Mouse (Mus musculus): ENCODE results near the gene Trim47.
A peak's percentile ranks its signal among the peaks of the same experiment; 100 is the strongest.

Gene Trim47

DNA sequence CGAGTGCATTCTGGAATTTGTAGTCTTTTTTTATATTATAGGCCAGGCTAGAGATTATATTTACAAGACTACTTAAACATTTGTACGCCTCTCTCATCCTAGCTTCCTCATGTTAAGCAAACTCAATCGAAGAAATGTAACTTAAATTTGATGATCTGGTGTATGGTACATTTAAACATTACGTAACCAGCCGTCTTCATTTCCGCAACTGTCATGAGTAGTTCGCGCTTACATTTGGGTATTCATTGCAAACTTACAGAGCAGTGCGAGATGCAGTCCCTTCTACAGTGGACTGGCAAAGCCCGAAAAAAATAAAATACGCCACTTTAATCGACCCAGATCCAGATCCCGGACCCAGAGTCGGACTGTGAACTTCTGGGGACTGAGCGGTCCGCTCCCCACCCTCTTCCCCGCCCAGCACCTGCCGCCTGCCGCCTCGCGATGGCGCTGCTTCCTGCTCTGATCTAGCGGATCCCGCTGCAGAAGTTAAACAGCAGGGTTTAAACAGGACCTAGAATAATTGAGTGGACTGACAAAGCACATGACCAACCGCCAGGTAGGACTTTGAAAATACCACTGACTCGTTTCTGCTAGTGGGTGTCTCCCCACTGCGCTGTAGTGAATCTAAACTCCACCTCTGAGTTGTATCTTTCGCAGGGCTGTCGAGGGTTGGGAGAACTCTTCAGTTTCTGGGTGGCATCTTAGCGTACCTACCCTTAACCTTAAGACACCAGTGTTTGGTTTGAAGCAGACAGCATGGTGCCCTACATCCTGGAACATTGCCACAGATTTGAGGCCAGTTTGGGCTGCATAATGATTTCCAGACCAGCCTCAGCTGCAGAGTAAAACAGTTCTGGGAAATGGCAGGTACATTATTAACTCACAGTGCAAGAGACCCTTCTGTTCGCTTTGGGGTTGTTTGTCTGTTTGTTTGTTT, 39.5 kb downstream of the Trim47 start:
- DNase-seq (ENCODE audit: low read depth), result peak; percentile 93

DNA sequence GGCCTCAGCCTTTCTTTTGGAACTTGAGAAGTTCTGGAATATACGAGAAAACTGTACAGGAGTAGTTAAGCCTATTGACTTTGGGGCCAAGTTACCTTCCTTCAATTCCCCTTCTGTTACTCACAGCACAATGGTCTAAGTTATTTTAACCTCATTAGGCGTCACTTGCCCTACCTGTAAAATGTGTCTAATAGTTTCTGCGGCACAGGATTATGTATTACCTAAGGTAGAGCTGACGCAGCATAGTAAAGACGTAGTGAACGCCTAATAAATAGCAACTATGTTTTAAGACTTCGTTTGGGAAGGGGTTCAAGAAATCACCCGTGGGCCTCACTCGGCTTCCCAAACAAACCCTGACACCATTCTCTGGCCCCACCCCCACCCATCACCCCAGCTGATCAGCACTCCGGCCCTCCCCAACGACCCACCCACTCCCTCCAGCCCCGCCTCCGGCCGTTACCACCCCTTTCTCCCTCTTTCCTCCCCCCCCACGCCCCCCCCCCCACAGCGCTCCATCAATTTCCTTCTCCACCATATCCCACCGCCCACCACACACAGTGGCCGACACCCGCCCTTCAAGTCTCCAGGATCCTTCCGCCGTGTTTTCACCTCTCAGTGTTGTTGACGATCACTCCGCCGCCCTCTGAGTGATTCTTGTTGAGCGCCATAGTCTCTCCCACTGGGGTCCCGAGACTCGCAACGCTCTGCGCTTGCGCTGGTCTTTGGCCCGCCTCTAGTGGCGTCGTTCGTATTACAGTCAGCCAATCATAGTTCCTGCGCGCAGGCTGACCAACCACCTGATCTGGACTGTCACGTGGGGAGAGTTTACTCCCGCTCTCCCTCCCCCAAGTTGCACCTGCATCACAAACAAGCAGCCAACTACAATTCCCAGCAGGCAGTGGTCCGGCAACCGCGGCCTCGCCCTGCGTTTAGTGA, 40.5 kb downstream of the Trim47 start, which contains the start of gene Wbp2:
TSS of gene Wbp2 (minus strand) at position 738 of the 936 bp plus-strand sequence.
- peak; percentile 99 for DNase-seq (ENCODE audit: low read depth)

DNA sequence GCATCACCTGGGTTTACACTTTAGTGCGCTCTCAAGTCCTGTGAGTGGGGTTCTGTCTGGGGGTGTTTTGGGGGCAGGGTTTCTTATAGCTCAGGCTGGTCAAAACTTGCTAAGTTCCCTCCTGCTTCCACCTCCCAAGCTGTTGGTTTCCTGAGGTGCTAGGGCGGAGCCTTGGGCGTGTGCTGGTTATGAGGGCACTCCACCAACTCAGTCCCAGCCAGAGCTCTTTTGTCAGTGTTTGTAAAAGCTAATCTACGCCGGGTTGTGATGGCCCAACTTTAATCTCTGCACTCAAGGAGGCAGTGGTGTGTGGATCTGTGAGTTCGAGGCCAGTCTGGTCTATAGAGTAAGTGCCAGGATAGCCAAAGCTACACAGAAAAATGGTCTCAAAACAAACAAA, 42.8 kb downstream of the Trim47 start:
- no peak for DNase-seq (ENCODE audit: low read depth)

DNA sequence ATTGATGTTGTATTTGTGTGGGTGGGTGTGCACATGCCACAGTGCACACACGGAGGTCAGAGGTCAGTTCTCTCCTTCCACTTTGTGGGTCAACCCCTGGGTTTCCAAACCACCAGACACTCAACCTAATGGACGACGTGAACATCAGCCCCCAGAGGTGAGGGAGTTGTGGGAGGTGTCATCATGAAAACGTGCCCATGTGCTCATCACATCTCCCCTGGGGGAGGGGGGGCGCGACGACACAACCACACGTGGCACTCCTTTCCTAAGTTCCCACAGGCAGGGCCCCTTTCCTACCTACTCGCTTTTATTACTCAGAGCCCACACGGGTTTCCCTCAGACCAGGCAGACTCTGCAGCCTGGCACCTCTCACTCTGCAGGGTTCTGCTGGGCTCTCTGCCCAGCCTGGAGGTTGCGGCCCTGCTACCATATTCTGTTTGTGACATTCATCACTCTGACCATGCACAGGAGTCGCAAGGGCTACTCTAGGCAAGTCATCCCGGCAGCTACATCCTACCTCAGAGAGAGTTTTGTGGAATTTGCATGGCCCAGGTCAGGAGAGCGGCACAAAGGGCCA, 43.8 kb downstream of the Trim47 start:
- DNase-seq (ENCODE audit: low read depth), result no peak

DNA sequence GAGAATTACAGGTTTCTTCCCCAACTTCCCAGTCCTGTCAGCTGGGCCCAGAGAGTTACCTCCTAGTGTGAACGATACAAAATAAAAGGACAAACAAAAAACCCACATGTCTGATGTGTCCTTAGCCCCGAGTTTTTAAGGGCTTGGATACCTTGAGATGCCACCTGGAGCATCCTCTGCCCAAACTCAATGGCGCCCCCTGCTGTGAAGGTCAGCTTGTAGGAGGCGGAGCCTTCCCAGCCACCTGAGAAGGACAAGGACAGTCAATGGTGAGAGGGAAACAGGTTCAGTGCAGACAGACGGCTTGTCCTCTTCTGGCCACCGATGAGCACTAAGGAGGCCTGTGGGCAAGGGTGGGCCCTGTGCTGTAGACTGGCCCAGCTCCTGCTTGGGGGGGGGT, 45.9 kb downstream of the Trim47 start:
- DNase-seq (ENCODE audit: low read depth), result peak; percentile 87

DNA sequence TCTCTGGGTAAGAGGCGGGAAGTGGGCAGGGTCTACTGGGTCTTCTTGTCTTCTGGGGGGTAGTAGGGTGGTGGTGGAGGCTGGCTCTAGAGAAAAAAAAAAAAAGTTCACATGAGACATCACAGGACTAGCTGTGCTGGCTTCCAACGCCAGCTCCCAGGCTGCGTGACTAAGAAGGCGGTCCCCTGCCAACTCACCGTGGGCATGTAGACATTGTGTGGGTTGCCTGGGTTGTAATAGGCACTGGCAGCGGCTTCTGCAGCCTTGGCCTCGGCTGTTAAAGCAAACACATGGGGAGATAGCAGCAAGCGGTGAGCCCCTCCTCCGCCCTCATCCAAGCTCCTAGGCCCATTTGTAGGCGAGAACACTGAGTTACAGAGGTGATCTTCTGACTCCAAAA, 47.5 kb downstream of the Trim47 start:
- DNase-seq (ENCODE audit: low read depth), result no peak

DNA sequence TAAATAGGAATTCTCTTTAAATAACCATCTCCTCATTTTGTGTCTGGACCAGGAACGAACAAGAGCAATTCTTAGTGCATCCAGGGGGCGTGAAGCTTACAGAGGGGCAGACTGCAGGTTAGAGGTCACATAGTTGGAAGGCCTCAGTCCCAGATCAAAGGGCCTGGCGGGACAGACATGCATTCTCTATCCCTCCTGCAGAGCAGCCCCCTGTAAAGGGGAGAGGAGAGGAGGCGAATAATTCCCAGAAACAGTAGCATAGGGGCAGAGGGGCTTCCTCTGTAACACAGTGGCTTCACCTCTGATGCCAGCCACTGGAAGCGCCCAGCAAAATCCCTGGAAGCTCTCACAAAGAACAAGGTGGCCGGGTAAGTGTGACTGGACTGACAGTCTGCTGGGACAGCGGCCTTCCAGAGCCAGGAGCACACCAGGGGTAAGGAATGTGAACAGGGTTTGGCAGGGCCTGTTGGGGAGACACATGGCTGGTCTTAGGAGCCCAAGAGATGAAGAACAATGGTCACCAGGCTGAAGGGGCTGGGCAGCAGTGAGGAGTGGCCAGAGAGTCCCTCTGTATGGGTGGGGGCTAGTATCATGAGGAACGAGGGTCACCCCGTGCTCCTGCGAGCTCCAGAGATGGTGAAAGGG, 48.2 kb downstream of the Trim47 start:
- no peak for DNase-seq (ENCODE audit: low read depth)

DNA sequence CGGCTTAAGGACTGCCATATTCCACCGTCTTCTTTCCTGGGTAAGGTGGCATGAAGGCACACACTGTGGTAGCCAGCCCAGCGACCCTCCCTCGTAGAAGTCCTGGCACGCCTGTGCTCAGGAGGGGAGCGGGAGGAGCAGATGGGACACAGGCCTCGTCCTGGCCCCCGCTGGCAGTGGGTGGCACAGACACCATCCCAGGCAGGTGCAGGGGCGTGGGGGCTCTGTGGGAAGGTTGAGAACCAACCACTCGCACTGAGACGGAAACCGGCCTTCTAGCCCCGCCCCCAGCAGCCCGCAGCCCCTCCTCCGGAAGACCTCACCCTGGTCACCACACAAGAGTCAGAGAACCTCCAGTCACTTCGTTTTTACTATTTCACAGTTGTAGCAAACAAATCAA, 48.8 kb downstream of the Trim47 start:
- DNase-seq (ENCODE audit: low read depth), result peak; percentile 89

DNA sequence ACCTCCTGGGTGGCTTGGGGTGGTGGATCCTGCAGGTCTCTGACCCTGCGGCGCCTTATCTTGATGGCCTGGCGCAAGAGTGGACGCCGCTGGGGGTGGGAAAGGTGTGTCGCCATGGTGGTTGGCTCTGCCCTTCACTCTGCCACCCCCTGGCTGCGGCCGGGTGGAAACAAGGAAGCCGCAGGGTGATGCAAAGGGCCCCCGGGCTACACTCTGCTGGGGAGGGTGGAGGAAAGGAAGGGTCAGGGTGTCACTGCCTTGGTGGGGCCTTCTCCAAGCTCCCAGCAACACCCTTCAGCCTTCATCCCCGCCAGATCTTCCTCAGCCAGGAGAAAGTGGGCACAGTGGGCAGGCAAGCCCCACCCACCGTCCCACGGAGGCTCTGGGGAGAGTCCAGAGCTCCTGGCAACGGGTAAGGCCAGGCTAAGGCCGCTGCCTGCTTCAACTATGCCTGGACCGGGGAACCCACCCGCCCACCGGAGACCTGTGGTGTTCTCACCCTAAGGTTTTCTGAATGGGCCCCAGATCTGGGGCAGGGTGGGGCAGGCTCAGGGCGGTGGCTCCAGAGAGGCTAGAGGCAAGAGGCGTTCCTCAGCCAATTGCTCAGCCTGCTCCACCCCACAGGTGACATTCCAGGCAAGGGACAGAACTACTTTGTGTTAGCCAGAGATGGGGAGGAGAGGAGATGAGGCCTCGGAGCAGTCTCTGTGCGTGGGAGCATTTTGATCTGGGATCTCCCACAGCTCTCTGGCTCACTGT, 49.4 kb downstream of the Trim47 start, which contains the start of gene Unc13d:
TSS of gene Unc13d (minus strand) at position 516 of the 759 bp plus-strand sequence.
- DNase-seq (ENCODE audit: low read depth), result peak; percentile 63

DNA sequence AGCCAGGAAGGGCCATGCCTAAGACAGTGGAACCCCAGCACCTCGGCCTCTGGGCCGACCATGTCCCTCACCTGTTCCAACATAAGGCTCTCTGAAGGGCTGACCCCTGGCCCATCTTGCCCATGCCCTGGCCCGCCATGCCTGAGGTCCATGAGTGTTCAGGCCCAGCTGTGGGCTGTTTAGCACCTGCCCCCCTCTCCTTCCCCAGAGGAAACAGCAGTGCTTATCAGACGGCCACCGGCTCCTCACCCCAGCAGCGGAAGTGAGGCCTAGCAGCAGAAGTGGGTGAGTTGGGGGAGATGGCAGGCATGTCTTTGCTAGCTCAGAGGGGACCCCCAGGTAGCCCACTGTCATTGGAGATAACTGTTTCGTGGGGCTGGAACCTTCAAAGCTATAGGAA, 50.2 kb downstream of the Trim47 start:
- DNase-seq (ENCODE audit: low read depth), result peak; percentile 65

DNA sequence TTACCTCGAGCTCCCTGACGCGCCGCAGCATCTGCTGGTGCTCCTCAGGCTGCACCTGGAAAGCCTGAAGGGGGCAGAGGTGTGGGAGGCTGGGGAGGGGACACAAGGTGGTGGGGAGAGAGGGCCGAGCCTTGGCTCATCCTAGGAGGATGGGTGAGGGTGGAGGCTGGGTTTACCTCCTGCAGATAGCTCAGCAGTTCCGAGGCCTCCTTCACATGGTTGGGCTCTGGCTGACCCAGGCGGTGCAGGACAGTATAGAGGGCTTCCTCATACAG, 50.8 kb downstream of the Trim47 start:
- no peak for DNase-seq (ENCODE audit: low read depth)

DNA sequence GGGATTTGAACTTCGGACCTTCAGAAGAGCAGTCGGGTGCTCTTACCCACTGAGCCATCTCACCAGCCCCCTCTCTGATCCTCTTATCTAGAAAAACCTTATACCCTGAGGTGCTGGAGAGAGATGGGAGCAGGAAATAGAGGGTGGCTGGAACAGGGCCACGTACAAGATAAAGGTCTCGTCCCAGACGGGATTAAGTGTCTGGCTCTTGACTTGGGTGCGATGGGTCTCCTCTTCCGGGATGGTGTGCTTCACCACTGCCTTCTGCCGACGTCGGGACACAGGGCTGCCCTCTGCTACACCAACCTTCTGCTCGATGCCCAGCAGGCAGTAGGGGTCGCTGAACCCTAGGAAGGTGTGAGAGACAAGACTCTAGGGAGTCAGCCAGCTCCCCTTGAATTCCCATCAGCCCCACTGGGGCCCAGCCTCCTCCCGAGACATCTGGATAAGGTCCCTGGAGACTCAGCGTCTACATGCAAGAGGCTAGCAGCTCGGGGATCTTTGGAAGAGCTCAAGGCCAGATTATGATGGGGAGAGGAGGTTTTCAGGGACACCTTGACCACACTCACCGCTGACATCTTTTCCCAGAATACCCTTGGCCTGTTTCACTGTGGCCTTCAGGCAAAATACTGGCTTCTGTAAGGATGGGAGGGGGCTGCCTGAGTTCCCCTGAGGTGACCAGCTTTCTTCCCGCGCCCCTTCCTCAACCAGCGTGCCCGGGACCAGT, 51.3 kb downstream of the Trim47 start:
- DNase-seq (ENCODE audit: low read depth), result no peak

DNA sequence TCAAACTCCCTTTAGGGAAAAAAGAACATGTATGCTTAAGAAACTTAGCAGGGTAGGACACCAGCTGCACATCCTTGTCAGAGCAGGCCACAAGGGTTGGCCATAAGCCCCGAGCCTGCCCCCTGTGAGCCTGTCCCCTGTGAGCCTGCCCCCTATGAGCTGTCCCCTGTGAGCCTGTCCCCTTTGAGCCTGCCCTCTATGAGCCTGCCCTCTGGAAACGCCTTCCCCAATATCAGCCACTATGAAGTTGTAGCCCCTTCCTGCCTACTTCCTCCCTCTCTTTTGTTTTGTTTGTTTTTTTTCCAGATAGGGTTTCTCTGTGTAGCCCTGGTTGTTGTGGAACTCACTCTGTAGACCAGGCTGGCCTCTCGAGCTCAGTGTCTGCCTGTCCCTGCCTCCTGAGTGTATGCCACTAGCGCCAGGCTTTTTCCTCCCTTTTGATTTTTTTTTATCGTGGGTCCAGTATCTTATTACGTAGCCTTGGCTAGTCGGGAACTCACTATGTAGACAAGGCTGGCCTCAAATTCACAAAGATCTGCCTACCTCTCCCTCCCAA, 52.5 kb downstream of the Trim47 start:
- no peak for DNase-seq (ENCODE audit: low read depth)

DNA sequence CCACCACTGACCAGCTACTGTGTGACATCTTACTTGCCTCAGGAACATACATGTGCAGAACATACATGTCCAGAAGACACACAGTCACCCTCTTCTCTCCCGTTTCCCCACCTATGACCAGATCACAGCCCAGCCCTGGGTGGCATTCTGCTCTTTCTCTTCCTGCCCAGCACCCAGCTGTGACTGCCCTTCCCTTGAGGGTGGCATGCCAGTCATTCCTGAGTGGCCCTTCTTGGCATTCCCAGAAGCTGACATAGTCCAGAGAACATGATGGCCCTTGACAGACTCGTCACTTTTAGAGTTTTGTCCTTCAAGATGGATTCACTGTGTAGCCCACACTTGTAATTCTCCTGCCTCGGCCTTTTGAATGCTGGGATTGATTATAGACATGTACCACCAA, 54.4 kb downstream of the Trim47 start:
- DNase-seq (ENCODE audit: low read depth), result no peak

DNA sequence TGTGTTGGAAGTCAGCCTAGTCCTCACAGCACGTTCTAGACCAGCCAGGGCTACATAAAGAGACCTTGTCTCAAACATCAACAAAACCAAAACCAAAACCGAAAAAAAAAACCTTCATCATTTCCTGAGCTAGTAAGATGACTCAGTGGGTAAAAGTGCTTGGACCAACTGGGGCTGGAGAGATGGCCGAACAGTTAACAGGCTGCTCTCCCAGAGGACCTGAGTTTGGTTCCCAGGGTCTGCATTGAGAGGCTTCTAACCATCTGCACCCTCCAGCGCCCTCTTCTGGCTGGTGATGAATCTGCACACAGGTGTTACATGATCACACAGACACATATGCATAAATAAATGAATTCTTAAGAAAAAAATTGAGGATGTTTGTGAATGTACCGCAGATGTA, 55.5 kb downstream of the Trim47 start:
- peak; percentile 74 for DNase-seq (ENCODE audit: low read depth)

DNA sequence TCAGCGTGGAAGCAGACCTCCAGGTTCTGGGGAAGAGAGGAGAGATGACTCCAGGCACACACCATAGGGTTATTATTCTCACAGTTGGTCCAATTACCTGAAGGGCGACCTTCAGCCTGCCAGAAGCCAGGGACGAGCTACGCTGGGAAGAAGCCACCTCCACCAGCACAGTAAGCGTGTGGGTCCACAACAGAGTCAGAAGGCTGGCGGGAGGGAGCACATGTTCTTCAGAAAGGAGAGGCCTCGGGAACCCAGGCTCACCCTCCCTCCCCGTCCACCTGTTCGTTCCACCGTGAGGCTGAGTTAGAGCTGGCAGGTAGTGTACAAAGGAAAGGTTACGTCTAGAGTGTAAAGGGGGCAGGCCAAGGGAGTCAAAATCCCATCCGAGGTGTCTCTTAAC, 61.7 kb downstream of the Trim47 start:
- DNase-seq (ENCODE audit: low read depth), result no peak

DNA sequence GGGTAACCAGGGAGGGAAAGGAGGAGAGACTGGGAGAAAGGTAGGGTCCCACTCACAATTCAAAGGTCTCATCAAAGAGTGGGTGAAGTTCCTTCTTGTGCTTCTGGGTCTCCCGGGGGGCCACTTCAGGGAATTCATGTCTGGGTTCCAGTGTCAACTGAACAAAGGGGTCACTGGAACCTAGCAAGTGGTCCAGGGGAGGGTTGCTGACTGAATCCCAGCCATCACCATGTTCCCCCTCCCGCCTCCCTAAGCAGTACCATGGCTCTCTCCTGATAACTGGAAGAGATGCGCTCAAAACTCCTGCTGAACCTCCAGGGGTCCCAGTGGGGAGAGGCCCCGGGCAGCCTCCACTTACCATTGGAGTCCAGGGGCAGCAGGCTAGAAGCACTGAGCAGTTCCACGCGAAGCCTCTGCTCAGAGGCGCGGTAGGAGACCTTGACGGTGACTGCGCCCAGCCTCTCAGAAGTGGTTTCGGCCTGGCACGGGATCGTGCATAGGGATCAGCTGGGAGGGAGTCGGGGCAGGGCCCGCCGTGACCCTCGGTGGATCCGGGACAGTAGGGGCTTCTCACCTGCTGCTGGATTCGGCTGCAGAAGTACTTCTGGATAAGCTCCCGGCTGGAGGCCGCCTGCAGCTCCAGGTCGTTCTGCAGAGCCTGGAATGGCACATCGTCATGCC, 62.7 kb downstream of the Trim47 start:
- no peak for DNase-seq (ENCODE audit: low read depth)

DNA sequence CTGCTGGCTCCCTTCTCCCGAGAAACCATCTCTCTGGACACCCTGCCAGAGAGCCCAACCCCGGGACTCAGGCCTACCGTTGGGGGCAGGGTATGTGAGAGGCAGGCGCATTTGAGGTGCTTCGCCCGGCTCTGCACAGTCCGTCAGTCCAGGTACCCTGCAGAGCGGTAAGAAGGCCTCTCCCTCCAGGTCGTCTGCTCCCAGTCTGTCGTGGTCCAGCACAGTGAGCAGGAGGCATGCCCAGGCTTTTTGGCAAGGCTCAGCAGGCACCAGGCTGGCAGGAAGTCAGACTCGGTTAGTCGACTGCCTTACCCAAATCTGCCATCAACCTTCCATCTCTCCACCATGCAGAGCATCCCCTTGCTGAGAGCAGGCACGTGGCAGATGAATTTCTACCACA, 63.4 kb downstream of the Trim47 start:
- no peak for DNase-seq (ENCODE audit: low read depth)

DNA sequence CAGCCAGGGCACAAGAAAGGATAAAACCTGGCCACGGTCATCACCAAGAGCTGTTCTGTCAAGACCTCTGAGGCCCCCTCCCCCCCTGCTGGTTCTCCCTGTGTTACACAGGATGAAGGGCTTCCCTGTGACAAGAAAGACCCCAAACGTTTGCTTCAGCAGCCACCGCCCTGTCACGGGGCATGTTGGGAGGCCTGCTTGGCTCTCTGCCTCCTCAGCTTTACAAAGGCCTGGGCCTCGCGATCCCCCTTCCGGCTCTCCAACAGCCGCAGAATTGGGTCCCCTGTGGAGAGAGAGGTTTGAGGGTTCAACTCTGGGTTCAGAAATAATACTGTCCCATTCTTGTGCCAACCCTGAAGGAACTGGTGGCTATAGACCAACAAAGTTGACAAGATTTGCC, 64.5 kb downstream of the Trim47 start:
- DNase-seq (ENCODE audit: low read depth), result no peak

Data from naive thymus-derived CD4-positive, alpha-beta T cell, adult 2 months (primary cell).